Mouse (Mus musculus) heart, embryonic 10.5 days (tissue): ENCODE data around the gene Olfr480. TPM values are rescaled to one million over a fixed set of nuclear protein-coding genes. Genes with fewer than 3 reads are reported as not detected.

Source experiments
- DNase-seq: peaks from one replicate; pipeline ENCODE4 v3.0.0-alpha.2; 2017; ENCODE audit warnings: low spot score
- H3K27ac ChIP-seq: fragments of 300-500 bp; sonication (generic); 2 replicates; pipeline ENCODE4 v1.5.1; 2016; ENCODE audit warnings: mild to moderate bottlenecking
- H3K27me3 ChIP-seq: fragments of 300-500 bp; sonication (generic); 2 replicates; pipeline ENCODE4 v1.6.1; 2016; ENCODE audit warnings: mild to moderate bottlenecking; ENCODE audit not compliant: poor library complexity, insufficient read depth, severe bottlenecking
- H3K36me3 ChIP-seq: fragments of 300-500 bp; sonication (generic); 2 replicates; pipeline ENCODE4 v1.6.1; 2016; ENCODE audit warnings: mild to moderate bottlenecking, moderate library complexity
- H3K4me1 ChIP-seq: fragments of 300-500 bp; sonication (generic); 2 replicates; pipeline ENCODE4 v1.6.1; 2016; ENCODE audit warnings: mild to moderate bottlenecking
- H3K4me3 ChIP-seq: fragments of 300-500 bp; sonication (generic); 2 replicates; pipeline ENCODE4 v1.5.1; 2016; ENCODE audit warnings: mild to moderate bottlenecking, moderate library complexity
- H3K9me3 ChIP-seq: fragments of 300-500 bp; sonication (generic); 2 replicates; pipeline ENCODE4 v1.6.1; 2016; ENCODE audit warnings: mild to moderate bottlenecking, moderate library complexity
- WGBS: fragments of 180-500 bp; shearing (Covaris S2); methylation state at CpG from one replicate; pipeline ENCODE4 v1.1.7; 2016; 5-methylcytosine and 5-hydroxymethylcytosine counted together
- polyA plus RNA-seq: library from polyadenylated mRNA; unstranded; fragments of >200 nt; fragmentation: Nextera tagmentation; extraction: Ambion mirVana; gene quantifications from 2 replicates; pipeline ENCODE4 v1.2.1, GENCODE M21; 2016

Olfr480 gene
- not detected in 2 replicates for polyA plus RNA-seq

- H3K36me3 ChIP-seq, result no peaks in the 10 kb centered on the region
- H3K27me3 ChIP-seq, result no peaks in the 10 kb centered on the region
- 78% methylated on average over 1 of the region's 1 CpGs for WGBS
- H3K9me3 ChIP-seq, result peaks cover 2% of the 10 kb centered on the region; the same call in 1 of the 2 replicates
- no peak within 1 kb of the TSS for H3K27ac ChIP-seq
- no peak for DNase-seq
- H3K4me3 ChIP-seq, result no peak within 1 kb of the TSS
- no peaks in the 10 kb centered on the region for H3K4me1 ChIP-seq
These were observed at the start of gene Olfr480 for GRCm38 (mm10) chr7:108067246-108067645. TSS of gene Olfr480 (minus strand) at chr7:108067346.

- Histone ChIP-seq H3K4me3 (no peak within 1 kb of the TSS), H3K27ac (no peak within 1 kb of the TSS), H3K9me3 (no peaks in the 10 kb centered on the region), H3K4me1 (no peaks in the 10 kb centered on the region), H3K27me3 (no peaks in the 10 kb centered on the region), H3K36me3 (no peaks in the 10 kb centered on the region)
- WGBS, result 79% methylated on average over 1 of the region's 1 CpGs
- DNase-seq, result no peak
These were observed 33.4 kb upstream of the Olfr480 start, which contains the start of gene Olfr483 for GRCm38 (mm10) chr7:108100549-108100948. TSS of gene Olfr483 (plus strand) at chr7:108100849.

GRCm38 (mm10) chr7:108097486-108097885 lies 30.3 kb upstream of the Olfr480 start, which contains the start of gene Olfr482:
TSS of gene Olfr482 (minus strand) at chr7:108097586.
- Histone ChIP-seq H3K36me3 (no peaks in the 10 kb centered on the region), H3K9me3 (no peaks in the 10 kb centered on the region), H3K4me3 (no peak within 1 kb of the TSS), H3K27me3 (no peaks in the 10 kb centered on the region), H3K27ac (no peak within 1 kb of the TSS), H3K4me1 (no peaks in the 10 kb centered on the region)
- DNase-seq, result no peak
- WGBS, result 69% methylated on average over 1 of the region's 1 CpGs

GRCm38 (mm10) chr7:108079555-108079954 lies 12.4 kb upstream of the Olfr480 start, which contains the start of gene Olfr481:
TSS of gene Olfr481 (plus strand) at chr7:108079855.
- no peak within 1 kb of the TSS for H3K4me3 ChIP-seq
- H3K27ac ChIP-seq, result no peak within 1 kb of the TSS
- no peaks in the 10 kb centered on the region for H3K4me1 ChIP-seq
- H3K36me3 ChIP-seq, result no peaks in the 10 kb centered on the region
- H3K9me3 ChIP-seq, result no peaks in the 10 kb centered on the region
- no peak for DNase-seq
- H3K27me3 ChIP-seq, result no peaks in the 10 kb centered on the region

GRCm38 (mm10) chr7:108050393-108050792 lies 16.8 kb downstream of the Olfr480 start, which contains the start of gene Olfr479:
TSS of gene Olfr479 (plus strand) at chr7:108050693.
- no peak for DNase-seq
- no peaks in the 10 kb centered on the region for H3K9me3 ChIP-seq
- H3K4me3 ChIP-seq, result no peak within 1 kb of the TSS
- 80% methylated on average over 2 of the region's 2 CpGs for WGBS
- H3K27ac ChIP-seq, result no peak within 1 kb of the TSS
- H3K27me3 ChIP-seq, result no peaks in the 10 kb centered on the region
- no peaks in the 10 kb centered on the region for H3K4me1 ChIP-seq
- H3K36me3 ChIP-seq, result no peaks in the 10 kb centered on the region

- DNase-seq, result no peak
- 67% methylated on average over 3 of the region's 3 CpGs for WGBS
- Histone ChIP-seq H3K27me3 (no peaks in the 10 kb centered on the region), H3K27ac (no peak within 1 kb of the TSS), H3K4me1 (no peaks in the 10 kb centered on the region), H3K4me3 (no peak within 1 kb of the TSS), H3K9me3 (no peaks in the 10 kb centered on the region), H3K36me3 (no peaks in the 10 kb centered on the region)
These were observed 33.3 kb downstream of the Olfr480 start, which contains the start of gene Olfr478 for GRCm38 (mm10) chr7:108033889-108034288. TSS of gene Olfr478 (minus strand) at chr7:108033989.

Other genes starting within 250 kb of the Olfr480 start
- not detected in 2 replicates for gene Olfr469, start 241.8 kb downstream of the Olfr480 start, polyA plus RNA-seq
- not detected in 2 replicates for gene Olfr470, start 219.9 kb downstream of the Olfr480 start, polyA plus RNA-seq
- 0.03 TPM in 1 of 2 replicates, not detected in the other for gene Olfr472, start 169.4 kb downstream of the Olfr480 start, polyA plus RNA-seq
- not detected in 2 replicates for gene Olfr473, start 136.9 kb downstream of the Olfr480 start, polyA plus RNA-seq
- gene Olfr474, start 112.7 kb downstream of the Olfr480 start, polyA plus RNA-seq, result not detected in 2 replicates
- gene Olfr476, start 102.5 kb downstream of the Olfr480 start, polyA plus RNA-seq, result not detected in 2 replicates
- gene Olfr477, start 80.7 kb downstream of the Olfr480 start, polyA plus RNA-seq, result not detected in 2 replicates
- not detected in 2 replicates for gene Olfr478, start 33.4 kb downstream of the Olfr480 start, polyA plus RNA-seq
- gene Olfr479, start 16.7 kb downstream of the Olfr480 start, polyA plus RNA-seq, result not detected in 2 replicates
- not detected in 2 replicates for gene Olfr481, start 12.5 kb upstream of the Olfr480 start, polyA plus RNA-seq
- gene Olfr482, start 30.2 kb upstream of the Olfr480 start, polyA plus RNA-seq, result not detected in 2 replicates
- gene Olfr483, start 33.5 kb upstream of the Olfr480 start, polyA plus RNA-seq, result not detected in 2 replicates
- gene Olfr484, start 60.1 kb upstream of the Olfr480 start, polyA plus RNA-seq, result not detected in 2 replicates
- not detected in 2 replicates for gene Olfr485, start 92.5 kb upstream of the Olfr480 start, polyA plus RNA-seq
- not detected in 2 replicates for gene Olfr486, start 105.4 kb upstream of the Olfr480 start, polyA plus RNA-seq
- not detected in 2 replicates for gene Olfr487, start 147.3 kb upstream of the Olfr480 start, polyA plus RNA-seq
- gene Olfr488, start 191.0 kb upstream of the Olfr480 start, polyA plus RNA-seq, result not detected in 2 replicates
- gene Olfr490, start 221.6 kb upstream of the Olfr480 start, polyA plus RNA-seq, result not detected in 2 replicates
- gene Olfr491, start 246.1 kb upstream of the Olfr480 start, polyA plus RNA-seq, result not detected in 2 replicates